Mouse (Mus musculus): ENCODE data around the gene Trdmt1.

- no peak; the same call in 1 of the 2 replicates for TF ChIP-seq POLR2A (IDR thresholded peaks at IDR 0.05; ENCODE audit: low read depth, low read length)
- no peak for TF ChIP-seq CTCF (IDR thresholded peaks at IDR 0.05; ENCODE audit: borderline replicate concordance, insufficient read depth, low read length)
Observed at GRCm38 (mm10) chr2:13572647-13573407, 28.4 kb upstream of the Trdmt1 start.

All from embryonic fibroblast, embryonic 13.5 days (primary cell).